Mouse (Mus musculus): ENCODE measurements around the gene Crocc.

Gene Crocc

DNA sequence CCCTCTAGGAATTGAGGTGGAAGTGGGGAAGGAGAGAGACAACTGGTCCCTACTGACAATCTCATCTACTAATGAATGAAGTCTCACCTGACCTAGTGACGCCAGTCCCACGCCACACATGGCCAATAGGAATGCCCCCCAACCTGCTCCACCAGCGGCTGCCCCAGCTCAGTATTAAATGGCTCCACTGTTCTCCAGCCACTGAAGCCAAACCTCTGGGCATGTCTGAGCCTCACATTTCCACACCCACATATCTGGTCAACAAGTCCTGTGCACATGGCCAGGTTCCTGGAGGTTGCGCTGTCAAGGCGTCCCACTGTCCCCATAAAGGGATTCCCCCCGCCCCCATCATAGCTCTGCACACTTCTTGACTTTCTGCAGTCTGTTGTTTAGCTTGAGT, 75.8 kb downstream of the Crocc start:
- DNase-seq = no peak

DNA sequence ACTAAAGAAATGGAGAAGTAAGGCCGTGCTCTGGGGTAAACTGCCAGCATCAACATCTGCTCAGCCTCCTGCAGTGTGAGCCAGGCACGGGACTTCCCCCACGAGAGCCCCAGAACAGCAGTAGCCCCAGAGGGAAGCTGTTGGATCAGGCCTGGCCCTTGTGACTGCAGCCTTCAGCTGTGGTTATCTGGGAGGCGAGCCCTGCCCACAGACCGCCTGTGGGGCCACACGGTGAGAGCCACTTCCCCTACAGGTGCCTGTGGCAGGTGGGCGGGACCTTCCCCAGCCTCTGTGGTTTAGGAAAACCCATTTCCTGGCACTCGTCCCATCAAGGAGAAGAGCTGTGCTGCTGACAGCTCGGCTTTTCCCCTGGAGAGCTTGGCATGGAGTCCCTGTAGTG, 76.9 kb downstream of the Crocc start:
- peak; percentile 36 for DNase-seq

DNA sequence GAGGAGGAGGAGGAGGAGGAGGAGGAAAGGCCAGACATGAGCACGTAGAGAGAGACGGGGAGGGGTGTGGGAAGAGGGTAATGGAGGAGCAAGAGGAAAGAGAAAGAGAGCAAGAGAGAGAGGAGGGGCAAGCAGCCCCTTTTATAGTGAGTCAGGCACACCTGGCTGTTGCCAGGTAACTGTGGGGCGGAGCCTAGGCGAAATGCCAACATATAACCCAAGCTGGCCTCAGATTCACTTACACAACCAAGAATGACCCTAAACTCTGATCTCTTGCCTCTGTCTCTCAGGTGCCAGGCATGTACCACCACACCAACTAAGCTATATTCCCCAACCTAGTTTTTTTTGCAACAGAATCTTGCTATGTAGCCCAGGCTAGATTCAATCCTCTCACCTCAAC, 77.5 kb downstream of the Crocc start:
- DNase-seq = no peak

DNA sequence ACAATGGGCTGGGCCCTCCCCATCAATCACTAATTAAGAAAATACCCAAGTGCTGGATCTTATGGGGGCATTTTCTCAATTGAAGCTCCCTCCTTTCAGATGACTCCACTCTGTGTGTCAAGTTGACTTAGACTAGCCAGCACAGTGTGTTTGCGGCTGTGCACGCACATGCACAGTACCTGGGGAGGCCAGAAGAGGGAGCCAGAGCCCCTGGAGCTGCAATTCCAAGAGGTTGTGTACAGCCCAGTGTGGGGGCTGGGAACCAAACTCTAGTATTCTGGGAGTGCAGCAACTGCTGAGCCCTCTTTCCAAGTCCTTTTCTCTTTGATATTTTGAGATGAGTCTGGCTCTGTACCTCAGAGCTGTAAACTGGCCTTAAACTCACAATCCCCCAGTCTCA, 78.7 kb downstream of the Crocc start:
- no peak for DNase-seq

DNA sequence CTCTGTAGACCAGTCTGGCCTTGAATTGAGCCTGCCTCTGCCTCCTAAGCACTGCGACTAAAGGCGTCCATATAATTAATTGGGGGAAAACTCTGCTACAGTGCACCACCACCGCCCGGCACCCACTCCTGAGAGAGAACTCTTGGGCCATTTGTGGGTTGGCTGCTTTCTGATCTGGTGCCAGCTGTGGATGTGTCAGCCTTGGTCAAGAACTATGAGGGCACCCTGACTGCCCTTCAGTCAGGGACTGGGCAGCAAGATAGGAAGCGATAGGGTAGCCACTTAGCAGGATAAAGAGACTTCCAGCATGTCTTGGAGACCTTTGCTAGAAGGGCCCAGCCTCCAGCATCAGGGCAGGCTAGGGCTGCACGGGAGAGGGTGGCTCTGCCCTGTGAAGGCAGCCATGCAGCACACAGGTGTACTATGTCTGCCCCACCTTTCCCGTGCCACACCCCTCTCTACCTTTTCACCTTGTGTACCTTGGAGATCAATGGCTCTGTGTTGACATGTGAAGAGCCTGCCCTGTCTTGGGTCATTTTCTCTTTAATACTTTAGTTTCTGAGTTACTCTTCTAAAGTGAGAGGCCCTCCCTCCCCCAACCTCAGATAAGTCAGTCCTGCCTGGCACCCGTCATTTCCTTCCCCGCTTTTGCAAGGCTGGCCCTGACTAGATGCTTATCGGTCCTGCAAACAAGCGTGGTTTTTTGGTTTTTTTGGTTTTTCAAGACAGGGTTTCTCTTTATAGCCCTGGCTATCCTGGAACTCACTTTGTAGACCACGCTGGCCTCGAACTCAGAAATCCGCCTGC, 82.3 kb downstream of the Crocc start:
- DNase-seq = no peak

DNA sequence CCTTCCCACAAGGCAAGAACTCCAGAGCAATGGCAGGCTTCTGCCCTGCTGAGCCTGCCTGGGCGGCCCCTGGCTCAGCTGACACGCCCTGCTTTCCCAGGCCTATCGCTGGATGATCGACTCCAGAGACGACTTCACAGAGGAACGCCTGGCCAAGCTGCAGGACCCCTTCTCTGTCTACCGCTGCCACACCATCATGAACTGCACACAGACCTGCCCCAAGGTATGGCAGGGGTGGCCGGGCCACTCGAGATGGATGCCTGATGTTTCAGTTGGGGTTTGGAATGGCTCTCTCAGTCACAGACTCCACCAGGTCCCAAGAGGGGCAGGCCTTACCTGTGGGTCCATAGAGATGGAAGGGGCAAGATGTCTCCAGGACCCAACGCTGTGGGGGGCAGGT, 83.1 kb downstream of the Crocc start:
- DNase-seq = no peak

DNA sequence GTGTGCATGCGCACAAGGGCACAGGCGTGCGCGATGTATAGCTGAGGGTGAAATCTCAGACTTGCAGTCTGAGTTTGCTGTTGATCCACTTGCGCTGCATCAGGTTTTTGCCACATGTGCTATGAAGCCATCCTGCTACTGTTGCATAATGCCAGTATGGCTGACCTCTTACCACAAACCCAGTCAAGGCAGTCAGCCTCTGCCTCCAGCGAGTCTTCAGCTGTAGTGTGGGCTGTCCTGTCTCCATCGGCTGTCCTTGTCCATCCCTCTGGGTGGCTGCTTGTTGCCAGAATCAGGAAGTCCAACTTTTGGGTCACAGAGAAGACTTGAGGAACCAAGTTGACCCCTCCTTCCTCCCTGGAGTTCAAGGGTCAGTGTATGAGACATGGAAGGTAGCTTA, 85.0 kb downstream of the Crocc start:
- no peak for DNase-seq

DNA sequence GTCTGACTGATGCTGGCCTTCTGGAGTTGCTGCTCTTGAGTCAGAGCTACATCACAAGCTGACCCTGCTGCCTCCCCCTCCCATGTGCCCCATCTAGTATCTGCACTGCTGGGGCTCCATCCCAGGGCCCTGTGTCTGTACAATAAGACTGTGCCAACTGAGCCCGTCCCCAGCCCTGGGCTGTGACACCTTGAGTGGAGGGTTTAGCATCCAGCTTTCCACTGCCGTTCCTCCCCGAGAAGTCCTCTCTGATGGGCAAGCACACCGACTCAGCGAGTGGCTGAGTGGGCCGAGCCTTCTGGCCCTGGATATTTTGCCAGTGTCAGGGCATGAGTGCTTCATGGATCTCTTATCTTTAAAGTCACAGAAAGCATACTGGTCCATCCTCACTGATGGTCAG, 85.9 kb downstream of the Crocc start:
- DNase-seq = no peak

DNA sequence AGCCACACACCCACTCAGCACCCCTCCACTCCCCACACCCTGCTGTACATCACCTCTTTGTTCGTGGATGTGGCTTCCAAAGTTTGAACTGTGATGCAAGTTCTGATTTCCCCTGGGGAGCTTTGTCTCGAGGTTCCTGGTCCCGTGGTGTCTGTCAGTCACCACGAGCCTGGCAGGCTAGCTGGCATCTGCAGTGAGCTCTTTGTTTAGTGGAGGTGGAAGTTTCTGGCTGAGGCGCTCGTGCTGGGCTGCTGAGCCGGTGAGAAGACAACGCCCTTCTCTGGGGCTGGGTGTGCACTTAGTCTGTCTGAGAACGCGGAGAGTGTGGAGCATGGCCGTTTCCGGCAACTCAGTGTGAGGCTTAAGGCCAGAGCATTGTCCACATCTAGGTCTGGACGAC, 88.7 kb downstream of the Crocc start:
- DNase-seq = no peak

DNA sequence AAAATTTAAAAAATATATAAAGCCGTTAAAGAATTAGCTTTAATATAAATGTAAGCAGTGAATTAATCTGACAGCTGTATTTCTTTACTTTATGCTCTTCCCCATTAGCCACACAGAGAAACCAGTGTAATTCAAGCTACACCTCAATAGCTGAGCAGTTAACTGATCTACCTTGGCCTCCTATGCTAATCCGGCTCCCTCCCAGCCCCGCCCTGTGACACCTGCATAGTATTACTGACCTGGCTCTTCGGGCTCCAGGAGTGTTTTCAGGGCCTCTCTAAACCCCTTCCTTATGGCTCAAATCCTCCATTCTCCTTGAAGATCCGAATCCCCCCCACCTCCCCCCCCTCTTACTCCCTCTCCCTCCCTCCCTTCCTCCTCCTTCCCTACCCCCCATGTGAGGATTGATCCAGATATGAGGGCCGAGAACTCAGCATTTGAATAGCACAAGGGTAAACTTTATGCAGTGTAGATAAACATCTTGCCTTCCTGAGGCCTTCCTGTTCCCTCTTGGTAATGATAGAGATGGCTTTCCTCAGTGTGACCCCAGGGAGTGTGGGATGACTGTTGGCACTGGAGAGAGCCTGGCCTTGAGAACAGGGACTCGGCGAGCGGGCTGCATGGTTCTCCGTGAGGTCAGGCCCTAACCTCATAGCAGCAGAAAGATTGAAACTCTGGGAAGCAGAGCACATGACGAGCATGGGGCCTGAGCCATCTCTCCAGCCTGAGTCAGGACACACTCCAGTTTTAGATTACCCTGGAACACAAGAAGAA, 92.8 kb downstream of the Crocc start:
- no peak for DNase-seq

All from kidney, adult 11 months (tissue).